Mouse (Mus musculus): ENCODE measurements around the gene Egf. TPM values are rescaled to one million over a fixed set of nuclear protein-coding genes. Genes with fewer than 3 reads are reported as not detected.

The Egf gene
- total and polyA plus RNA-seq, 2 experiments from 2014 or later = 1.2 to 1.3 TPM

- Histone ChIP-seq H3K4me2 (ENCODE audit: low read depth, low read length, poor library complexity, severe bottlenecking) (no peak overlapping the region), H3K27me3 (ENCODE audit: insufficient read depth, low read length) (no peaks in the 10 kb centered on the region), H3K4me1 (ENCODE audit: insufficient read depth, low read length) (no peaks in the 10 kb centered on the region), H3K36me3 (ENCODE audit: insufficient read depth, low read length) (no peaks in the 10 kb centered on the region), H3K9me3 (ENCODE audit: low read length) (no peaks in the 10 kb centered on the region), H3K27ac (ENCODE audit: low read depth, low read length) (no peak overlapping the region), H3K9ac (replicated peaks; ENCODE audit: low read length, poor library complexity, severe bottlenecking) (no peak overlapping the region), H3K4me3 (ENCODE audit: low read depth, low read length) (no peak overlapping the region)
- ATAC-seq (ENCODE audit: low FRiP score) (peak; percentile 62; the same call in 1 of the 2 replicates), DNase-seq (ENCODE audit: low spot score) (peak; percentile 58)
- peak; percentile 68 for TF ChIP-seq CTCF (IDR thresholded peaks at IDR 0.05)
- WGBS = 50% methylated on average over 5 of the region's 5 CpGs
Observed at GRCm38 (mm10) chr3:129680258-129680657, 74.9 kb downstream of the Egf start.

- TF ChIP-seq CTCF (IDR thresholded peaks at IDR 0.05) = no peak
- ATAC-seq (ENCODE audit: low FRiP score) = no peak
- no peaks in the 10 kb centered on the region for H3K4me1 ChIP-seq (ENCODE audit: insufficient read depth, low read length)
Observed at GRCm38 (mm10) chr3:129675923-129676322, 79.2 kb downstream of the Egf start.

GRCm38 (mm10) chr3:129663906-129664305 is 91.2 kb downstream of the Egf start:
- no peak for DNase-seq (ENCODE audit: low spot score)
- no peak for TF ChIP-seq CTCF (IDR thresholded peaks at IDR 0.05)

More at GRCm38 (mm10) chr3:129675923-129676322, 79.2 kb downstream of the Egf start:
- WGBS = 93% methylated on average over 7 of the region's 7 CpGs
- Histone ChIP-seq H3K4me2 (ENCODE audit: low read depth, low read length, poor library complexity, severe bottlenecking) (no peak overlapping the region), H3K9me3 (ENCODE audit: low read length) (no peaks in the 10 kb centered on the region), H3K4me3 (ENCODE audit: low read depth, low read length) (no peak overlapping the region), H3K27ac (ENCODE audit: low read depth, low read length) (no peak overlapping the region), H3K27me3 (ENCODE audit: insufficient read depth, low read length) (no peaks in the 10 kb centered on the region), H3K9ac (replicated peaks; ENCODE audit: low read length, poor library complexity, severe bottlenecking) (no peak overlapping the region), H3K36me3 (ENCODE audit: insufficient read depth, low read length) (no peaks in the 10 kb centered on the region)
- no peak for DNase-seq (ENCODE audit: low spot score)

GRCm38 (mm10) chr3:129658776-129659175 is 96.3 kb downstream of the Egf start:
- H3K27me3 ChIP-seq (ENCODE audit: insufficient read depth, low read length) = no peaks in the 10 kb centered on the region
- no peak for ATAC-seq (ENCODE audit: low FRiP score)
- no peak overlapping the region for H3K27ac ChIP-seq (ENCODE audit: low read depth, low read length)
- H3K4me3 ChIP-seq (ENCODE audit: low read depth, low read length) = no peak overlapping the region
- no peaks in the 10 kb centered on the region for H3K36me3 ChIP-seq (ENCODE audit: insufficient read depth, low read length)
- no peaks in the 10 kb centered on the region for H3K4me1 ChIP-seq (ENCODE audit: insufficient read depth, low read length)
- DNase-seq (ENCODE audit: low spot score) = no peak
- no peaks in the 10 kb centered on the region for H3K9me3 ChIP-seq (ENCODE audit: low read length)
- H3K9ac ChIP-seq (replicated peaks; ENCODE audit: low read length, poor library complexity, severe bottlenecking) = no peak overlapping the region
- TF ChIP-seq CTCF (IDR thresholded peaks at IDR 0.05) = no peak
- no peak overlapping the region for H3K4me2 ChIP-seq (ENCODE audit: low read depth, low read length, poor library complexity, severe bottlenecking)
- WGBS = 93% methylated on average over 7 of the region's 7 CpGs

More at GRCm38 (mm10) chr3:129663906-129664305, 91.2 kb downstream of the Egf start:
- Histone ChIP-seq H3K4me3 (ENCODE audit: low read depth, low read length) (no peak overlapping the region), H3K4me1 (ENCODE audit: insufficient read depth, low read length) (no peaks in the 10 kb centered on the region), H3K9ac (replicated peaks; ENCODE audit: low read length, poor library complexity, severe bottlenecking) (no peak overlapping the region), H3K36me3 (ENCODE audit: insufficient read depth, low read length) (no peaks in the 10 kb centered on the region), H3K9me3 (ENCODE audit: low read length) (no peaks in the 10 kb centered on the region), H3K27me3 (ENCODE audit: insufficient read depth, low read length) (no peaks in the 10 kb centered on the region), H3K27ac (ENCODE audit: low read depth, low read length) (no peak overlapping the region), H3K4me2 (ENCODE audit: low read depth, low read length, poor library complexity, severe bottlenecking) (no peak overlapping the region)
- 81% methylated on average over 2 of the region's 2 CpGs for WGBS
- ATAC-seq (ENCODE audit: low FRiP score) = no peak

- ATAC-seq (ENCODE audit: low FRiP score) = no peak
- Histone ChIP-seq H3K9ac (replicated peaks; ENCODE audit: low read length, poor library complexity, severe bottlenecking) (no peak overlapping the region), H3K9me3 (ENCODE audit: low read length) (no peaks in the 10 kb centered on the region), H3K27me3 (ENCODE audit: insufficient read depth, low read length) (no peaks in the 10 kb centered on the region), H3K4me3 (ENCODE audit: low read depth, low read length) (no peak overlapping the region), H3K36me3 (ENCODE audit: insufficient read depth, low read length) (no peaks in the 10 kb centered on the region), H3K4me1 (ENCODE audit: insufficient read depth, low read length) (no peaks in the 10 kb centered on the region), H3K4me2 (ENCODE audit: low read depth, low read length, poor library complexity, severe bottlenecking) (no peak overlapping the region), H3K27ac (ENCODE audit: low read depth, low read length) (no peak overlapping the region)
- no peak for TF ChIP-seq CTCF (IDR thresholded peaks at IDR 0.05)
- DNase-seq (ENCODE audit: low spot score) = no peak
- 93% methylated on average over 11 of the region's 11 CpGs for WGBS
Observed at GRCm38 (mm10) chr3:129657775-129658174, 97.3 kb downstream of the Egf start.

GRCm38 (mm10) chr3:129657222-129657621 is 97.9 kb downstream of the Egf start:
- no peak for TF ChIP-seq CTCF (IDR thresholded peaks at IDR 0.05)
- no peaks in the 10 kb centered on the region for H3K27me3 ChIP-seq (ENCODE audit: insufficient read depth, low read length)
- no peak overlapping the region for H3K4me3 ChIP-seq (ENCODE audit: low read depth, low read length)
- no peak overlapping the region for H3K4me2 ChIP-seq (ENCODE audit: low read depth, low read length, poor library complexity, severe bottlenecking)
- ATAC-seq (ENCODE audit: low FRiP score) = no peak
- H3K9ac ChIP-seq (replicated peaks; ENCODE audit: low read length, poor library complexity, severe bottlenecking) = no peak overlapping the region
- no peaks in the 10 kb centered on the region for H3K4me1 ChIP-seq (ENCODE audit: insufficient read depth, low read length)
- DNase-seq (ENCODE audit: low spot score) = no peak
- 87% methylated on average over 9 of the region's 9 CpGs for WGBS
- no peak overlapping the region for H3K27ac ChIP-seq (ENCODE audit: low read depth, low read length)
- H3K9me3 ChIP-seq (ENCODE audit: low read length) = no peaks in the 10 kb centered on the region
- no peaks in the 10 kb centered on the region for H3K36me3 ChIP-seq (ENCODE audit: insufficient read depth, low read length)
